Mouse (Mus musculus): ENCODE data around the gene Cdkal1. TPM values are rescaled to one million over a fixed set of nuclear protein-coding genes. Genes with fewer than 3 reads are reported as not detected.

Gene Cdkal1
- total RNA-seq, 4 experiments from 2014 or later: 25.5 to 36.4 (median 32.8) TPM

- DNase-seq (ENCODE audit: low spot score in 2 of 2): no peak
These were observed 494.6 kb downstream of the Cdkal1 start for GRCm38 (mm10) chr13:29360899-29361298.

- no peak for DNase-seq (ENCODE audit: low spot score in 2 of 2)
These were observed 496.1 kb downstream of the Cdkal1 start for GRCm38 (mm10) chr13:29359341-29359740.

- DNase-seq (ENCODE audit: low spot score in 2 of 2): no peak
These were observed 498.0 kb downstream of the Cdkal1 start for GRCm38 (mm10) chr13:29357483-29357882.

- no peak for DNase-seq (ENCODE audit: low spot score in 2 of 2)
These were observed 499.4 kb downstream of the Cdkal1 start for GRCm38 (mm10) chr13:29356158-29356485.

- DNase-seq (ENCODE audit: low spot score in 2 of 2): no peak
These were observed 499.9 kb downstream of the Cdkal1 start for GRCm38 (mm10) chr13:29355484-29356157.

DNA sequence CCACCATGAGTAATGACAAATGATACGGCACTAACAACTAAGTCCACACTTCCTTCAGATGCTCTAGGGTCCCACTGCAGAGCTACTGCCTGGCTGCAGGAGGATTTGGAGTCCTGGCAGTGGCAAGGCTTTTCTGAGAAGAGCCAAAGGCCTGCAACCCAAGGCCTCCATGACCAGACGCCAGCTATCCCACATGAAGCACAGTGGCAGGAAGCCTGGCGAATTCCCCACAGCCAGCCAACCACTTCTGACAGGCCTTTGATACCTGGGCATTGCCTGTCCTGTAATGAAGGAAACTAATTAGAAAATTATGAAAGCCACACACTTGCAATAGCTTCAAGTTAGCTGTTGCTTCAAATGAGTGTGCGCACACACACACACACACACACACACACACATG, 500.5 kb downstream of the Cdkal1 start:
- no peak for DNase-seq (ENCODE audit: low spot score in 2 of 2)

DNA sequence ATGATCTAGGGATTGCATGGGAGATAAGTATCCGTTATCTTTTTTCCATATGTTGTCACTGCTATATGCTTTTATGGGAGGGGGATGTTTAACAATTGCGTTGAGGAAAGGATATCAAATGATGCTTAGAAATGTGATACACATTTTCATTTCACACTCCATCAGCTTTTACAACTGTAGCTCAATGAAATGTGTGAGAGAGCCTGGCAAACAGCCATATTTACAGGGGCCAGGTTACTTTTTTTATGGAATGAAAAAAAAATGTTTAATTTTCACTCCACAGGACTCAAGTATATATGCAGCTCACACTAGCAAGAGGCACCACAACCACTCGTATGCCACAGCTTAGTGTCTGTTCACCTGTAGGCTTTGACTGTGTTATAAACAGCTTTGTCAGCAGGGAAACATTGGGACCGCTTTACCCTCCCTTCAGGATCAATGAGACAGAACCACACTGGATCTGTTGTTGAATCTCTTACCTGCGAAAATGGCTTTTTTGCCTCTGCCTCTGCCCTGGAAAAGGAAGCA, 501.5 kb downstream of the Cdkal1 start:
- no peak for DNase-seq (ENCODE audit: low spot score in 2 of 2)

DNA sequence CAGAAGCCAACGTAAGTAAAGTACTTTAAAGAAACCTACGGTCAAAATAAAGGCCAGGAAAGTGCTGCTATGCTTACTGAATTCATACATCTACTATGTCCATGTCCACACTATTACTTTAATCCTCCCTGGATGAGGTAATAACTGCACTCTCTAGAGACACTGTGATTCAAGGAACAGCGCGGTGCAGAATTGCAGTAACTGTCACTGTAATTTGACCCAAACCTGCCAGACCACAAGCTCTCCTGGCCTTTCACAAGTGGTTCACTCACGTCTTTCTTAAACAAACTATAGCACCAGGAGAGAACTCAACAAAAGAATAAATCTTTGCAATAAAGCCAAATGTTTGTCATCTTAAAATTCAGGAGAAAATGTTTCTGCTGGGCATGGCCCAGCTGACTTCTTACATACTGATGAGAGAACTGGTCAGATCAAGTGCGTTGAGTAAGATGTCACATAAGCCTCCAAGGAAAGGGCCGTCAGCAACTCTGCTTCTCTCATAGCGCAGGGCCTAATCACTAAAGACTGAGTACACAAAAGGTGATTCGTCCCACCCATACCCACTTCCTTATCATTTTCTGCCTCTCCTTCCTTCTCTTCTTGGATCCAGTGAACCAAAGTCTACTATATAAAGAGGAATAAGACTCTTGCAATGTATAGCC, 504.3 kb downstream of the Cdkal1 start:
- DNase-seq (ENCODE audit: low spot score in 2 of 2): no peak

GRCm38 (mm10) chr13:29350004-29350403, 505.5 kb downstream of the Cdkal1 start:
- DNase-seq (ENCODE audit: low spot score in 2 of 2): no peak

- DNase-seq (ENCODE audit: low spot score in 2 of 2): no peak
These were observed 506.0 kb downstream of the Cdkal1 start for GRCm38 (mm10) chr13:29349386-29349961.

GRCm38 (mm10) chr13:29348331-29348730, 507.1 kb downstream of the Cdkal1 start:
- DNase-seq (ENCODE audit: low spot score in 2 of 2): no peak

GRCm38 (mm10) chr13:29332640-29333412, 522.6 kb downstream of the Cdkal1 start:
- DNase-seq (ENCODE audit: low spot score in 2 of 2): no peak

- no peak for DNase-seq (ENCODE audit: low spot score in 2 of 2)
These were observed 529.5 kb downstream of the Cdkal1 start for GRCm38 (mm10) chr13:29325946-29326345.

DNA sequence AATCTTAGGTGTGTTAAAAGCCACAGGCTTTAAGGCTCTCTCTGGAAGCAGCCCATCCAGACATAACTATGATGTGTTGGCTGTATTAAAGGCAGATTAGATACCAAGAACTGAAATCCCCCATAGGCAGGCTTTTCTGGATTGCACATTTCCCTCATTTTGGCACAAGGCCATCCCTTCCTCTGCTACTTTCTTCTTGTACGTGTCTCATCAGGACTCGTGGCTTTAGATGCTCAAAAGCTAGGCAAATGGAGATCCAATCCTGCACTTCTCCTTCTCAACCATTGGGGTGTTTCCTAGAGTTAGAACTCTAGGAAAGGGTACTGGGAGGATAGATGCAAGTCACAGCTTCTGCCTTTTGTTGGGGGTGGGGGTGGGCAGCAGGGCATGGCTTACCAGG, 535.1 kb downstream of the Cdkal1 start:
- DNase-seq (ENCODE audit: low spot score in 2 of 2): no peak

DNA sequence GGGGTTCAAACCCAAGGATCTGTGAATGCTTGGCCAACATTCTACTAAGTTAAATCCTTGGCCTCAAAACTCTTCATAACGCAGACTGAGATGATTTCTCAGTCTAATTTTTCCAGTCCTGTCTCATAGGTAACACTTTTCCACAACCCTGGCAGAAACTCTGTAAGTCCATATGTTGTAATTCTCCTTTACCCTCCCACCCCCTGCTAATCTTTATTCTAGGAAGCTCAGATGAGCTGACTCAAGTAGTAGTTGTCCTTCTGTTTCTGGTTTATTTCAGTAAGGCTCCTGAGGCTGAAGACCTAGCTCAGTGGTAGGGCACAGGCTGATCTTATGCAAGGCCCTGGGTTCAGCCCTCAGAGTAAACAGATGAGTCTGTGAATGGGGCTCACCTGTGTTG, 537.8 kb downstream of the Cdkal1 start:
- no peak for DNase-seq (ENCODE audit: low spot score in 2 of 2)

GRCm38 (mm10) chr13:29316271-29316670, 539.2 kb downstream of the Cdkal1 start:
- DNase-seq (ENCODE audit: low spot score in 2 of 2): no peak

DNA sequence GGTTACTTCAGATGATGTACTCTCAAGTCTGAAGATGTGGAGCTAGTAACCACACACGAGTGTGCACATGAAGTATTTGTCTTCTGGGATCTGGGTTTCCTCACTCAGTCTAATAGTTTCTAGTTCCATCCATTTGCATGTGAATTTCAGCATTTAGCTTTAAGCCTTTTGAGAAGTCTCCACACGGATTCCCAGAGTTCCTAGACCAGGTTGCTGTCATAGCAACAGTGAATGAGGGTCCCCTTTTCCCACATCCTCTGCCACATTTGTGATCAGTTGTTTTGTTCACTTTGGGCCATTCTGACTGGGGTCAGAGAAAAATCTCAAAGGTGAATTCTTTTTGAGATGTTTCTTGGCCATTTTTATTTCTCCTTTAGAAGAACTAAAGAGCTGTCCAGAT, 543.4 kb downstream of the Cdkal1 start:
- no peak for DNase-seq (ENCODE audit: low spot score in 2 of 2)

- DNase-seq (ENCODE audit: low spot score in 2 of 2): no peak
These were observed 548.1 kb downstream of the Cdkal1 start for GRCm38 (mm10) chr13:29307420-29307819.

DNA sequence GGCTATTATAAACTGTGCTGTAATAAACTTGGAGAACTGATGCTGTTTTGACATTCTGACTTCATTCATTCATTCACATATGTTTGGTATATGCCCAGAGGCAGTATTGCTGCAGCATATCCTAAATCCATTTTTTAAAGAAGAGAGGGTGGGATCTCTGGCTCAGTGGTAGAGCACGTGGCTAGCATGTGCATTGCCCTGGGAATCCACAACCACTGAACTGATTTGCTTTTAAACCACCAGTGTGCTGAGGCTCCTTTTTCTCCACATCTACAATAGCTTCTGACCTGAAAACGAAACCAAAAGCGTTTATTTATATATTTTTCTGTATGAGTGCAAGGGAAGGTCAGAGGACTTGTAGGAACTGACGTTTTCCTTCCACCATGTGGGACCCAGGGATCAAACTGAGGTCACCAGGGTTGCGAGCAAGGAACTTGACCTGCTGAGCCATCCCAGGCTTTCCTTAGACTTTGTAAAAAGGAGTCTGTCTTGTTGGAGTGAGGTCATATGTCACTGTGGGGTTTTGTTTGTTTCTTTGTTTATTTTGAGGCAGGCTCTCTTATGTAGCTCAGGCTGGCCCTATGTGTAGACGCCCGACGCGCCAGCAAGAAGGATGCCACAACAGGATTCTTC, 562.8 kb downstream of the Cdkal1 start:
- no peak for DNase-seq (ENCODE audit: low spot score in 2 of 2)

DNA sequence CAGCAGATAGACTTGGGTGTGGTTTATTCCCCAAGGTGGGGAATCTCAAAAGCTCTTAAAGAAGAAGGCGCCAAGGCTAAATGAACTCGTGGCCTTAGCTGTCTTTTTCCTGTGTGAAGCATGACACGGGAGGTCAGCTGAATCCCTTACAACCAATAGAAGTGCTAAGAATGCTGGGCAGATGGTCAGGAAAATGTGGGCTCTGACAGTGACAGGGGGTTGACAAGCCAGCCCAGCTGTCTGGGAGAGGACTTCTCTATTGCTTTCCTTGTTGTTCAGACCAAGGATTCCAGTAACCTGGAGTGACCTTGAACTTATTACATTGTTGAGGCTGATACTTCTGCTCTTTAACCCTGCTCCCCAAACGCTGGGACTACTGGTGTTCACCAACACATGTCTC, 564.9 kb downstream of the Cdkal1 start:
- DNase-seq (ENCODE audit: low spot score in 2 of 2): peak in 1 of 2 experiments; percentile 6

- no peak for DNase-seq (ENCODE audit: low spot score in 2 of 2)
These were observed 570.4 kb downstream of the Cdkal1 start for GRCm38 (mm10) chr13:29285058-29285457.
